Mouse (Mus musculus) thymus, adult 2 months (tissue): ENCODE results near the gene Slc22a16. TPM values are rescaled to one million over a fixed set of nuclear protein-coding genes. Genes with fewer than 3 reads are reported as not detected.
"Not testable (repeated sequence)": the region's sequence is repeated elsewhere in the genome, so short reads cannot be mapped to it uniquely, and the experiment has no call there.

Source experiments
- DNase-seq: peaks from one replicate; pipeline ENCODE4 v3.0.0; 2021
- H3K27ac ChIP-seq: fragments of 200-500 bp; 2 replicates; pipeline ENCODE4 v1.5.1; 2012; ENCODE audit warnings: low read length, control low read depth; ENCODE audit not compliant: control insufficient read depth, insufficient read depth
- H3K27me3 ChIP-seq: fragments of 200-500 bp; 2 replicates; pipeline ENCODE4 v1.6.1; 2012; ENCODE audit warnings: mild to moderate bottlenecking, low read length, moderate library complexity, mixed read lengths; ENCODE audit not compliant: control insufficient read depth, insufficient read depth
- H3K36me3 ChIP-seq: fragments of 200-500 bp; 2 replicates; pipeline ENCODE4 v1.6.1; 2012; ENCODE audit warnings: mild to moderate bottlenecking, low read length, moderate library complexity; ENCODE audit not compliant: control insufficient read depth, insufficient read depth
- H3K4me1 ChIP-seq: fragments of 200-500 bp; replicated peaks from 2 replicates; pipeline ENCODE4 v1.6.1; 2012; ENCODE audit warnings: low read length; ENCODE audit not compliant: control insufficient read depth, insufficient read depth
- H3K4me3 ChIP-seq: fragments of 200-500 bp; 2 replicates; pipeline ENCODE4 v1.5.1; 2012; ENCODE audit warnings: mild to moderate bottlenecking, low read length, control low read depth, moderate library complexity; ENCODE audit not compliant: control insufficient read depth, insufficient read depth
- CTCF ChIP-seq: fragments of 200-500 bp; IDR thresholded peaks from 2 replicates; pipeline ENCODE4 v1.5.1; 2012; ENCODE audit warnings: mild to moderate bottlenecking, control low read depth, low read length, moderate library complexity, borderline replicate concordance; ENCODE audit not compliant: control insufficient read depth, poor library complexity, insufficient read depth; ENCODE audit errors: extremely low read depth
- POLR2A ChIP-seq: fragments of 200-500 bp; IDR thresholded peaks from 2 replicates; pipeline ENCODE4 v1.6.1; 2012; ENCODE audit warnings: mild to moderate bottlenecking, low read length, control low read depth, moderate library complexity; ENCODE audit not compliant: control insufficient read depth, poor library complexity, insufficient read depth; ENCODE audit errors: extremely low read depth
- whole genome bisulfite sequencing: fragments of 180-500 bp; shearing (Covaris S2); methylation state at CpG from one replicate; pipeline ENCODE4 v1.1.7; 2018; 5-methylcytosine and 5-hydroxymethylcytosine counted together
- polyA plus RNA-seq: library from polyadenylated mRNA; depleted of rRNA; stranded (reverse); fragments of >200 nt; gene quantifications from 2 replicates; pipeline ENCODE4 v1.2.3, GENCODE M21; 2012

Gene Slc22a16
- polyA plus RNA-seq, 1 experiment = not detected

DNA sequence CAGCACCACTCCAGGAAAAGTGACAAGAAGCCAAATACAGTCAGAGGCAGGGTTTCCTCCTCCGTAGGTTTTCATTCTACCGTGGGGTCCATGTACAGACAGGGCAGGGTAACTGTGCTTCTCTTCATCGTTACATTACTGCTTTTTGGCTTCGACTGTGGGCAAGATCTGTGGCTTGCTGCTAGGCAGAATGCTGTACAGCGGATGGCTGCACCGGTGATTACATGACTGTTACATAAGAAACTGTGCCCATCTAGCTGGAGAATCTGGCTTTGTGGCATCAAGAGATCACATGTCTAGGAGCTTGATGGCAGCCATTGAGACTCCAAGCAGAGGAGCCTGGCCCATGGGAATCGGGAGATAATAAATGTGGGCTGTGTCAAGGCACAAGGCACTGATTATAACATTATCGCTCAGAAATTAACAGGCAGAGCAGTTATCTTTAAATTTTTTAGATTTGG is 43.8 kb upstream of the Slc22a16 start:
- H3K4me1 ChIP-seq = peaks cover 32% of the 10 kb centered on the region
- H3K27me3 ChIP-seq = no peaks in the 10 kb centered on the region
- DNase-seq = no peak
- TF ChIP-seq CTCF = no peak
- no peak for TF ChIP-seq POLR2A
- WGBS = 28% methylated on average over 8 of the region's 8 CpGs
- H3K27ac ChIP-seq = peak overlapping the region; percentile 29; the same call in 1 of the 2 replicates
- H3K4me3 ChIP-seq = no peak overlapping the region
- no peaks in the 10 kb centered on the region for H3K36me3 ChIP-seq

DNA sequence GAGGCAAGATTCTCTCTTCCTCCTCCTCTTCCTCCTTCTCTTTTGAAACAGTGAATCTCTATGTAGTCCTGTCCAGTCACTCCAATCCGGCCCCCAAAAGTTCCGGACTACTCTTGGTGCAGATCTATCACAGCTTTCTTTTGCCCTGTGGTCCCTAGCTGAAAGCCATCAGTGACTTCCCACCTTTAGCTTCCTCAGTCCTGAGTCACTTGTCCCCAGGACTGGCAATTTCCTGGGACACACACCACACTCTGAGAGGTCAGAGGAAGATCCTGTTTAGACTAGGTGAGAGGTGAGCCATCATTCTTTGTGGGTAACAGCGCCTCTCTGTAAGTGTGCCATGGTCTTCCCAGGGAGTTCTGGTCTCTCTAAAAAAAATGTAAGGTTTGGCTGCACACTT is 43.1 kb upstream of the Slc22a16 start:
- WGBS = 77% methylated on average over 3 of the region's 3 CpGs
- no peak for DNase-seq
- Histone ChIP-seq H3K27me3 (no peaks in the 10 kb centered on the region), H3K36me3 (no peaks in the 10 kb centered on the region), H3K4me3 (no peak overlapping the region), H3K4me1 (peaks cover 32% of the 10 kb centered on the region), H3K27ac (peak overlapping the region; percentile 48; the same call in 1 of the 2 replicates)
- TF ChIP-seq CTCF (no peak), POLR2A (no peak)

DNA sequence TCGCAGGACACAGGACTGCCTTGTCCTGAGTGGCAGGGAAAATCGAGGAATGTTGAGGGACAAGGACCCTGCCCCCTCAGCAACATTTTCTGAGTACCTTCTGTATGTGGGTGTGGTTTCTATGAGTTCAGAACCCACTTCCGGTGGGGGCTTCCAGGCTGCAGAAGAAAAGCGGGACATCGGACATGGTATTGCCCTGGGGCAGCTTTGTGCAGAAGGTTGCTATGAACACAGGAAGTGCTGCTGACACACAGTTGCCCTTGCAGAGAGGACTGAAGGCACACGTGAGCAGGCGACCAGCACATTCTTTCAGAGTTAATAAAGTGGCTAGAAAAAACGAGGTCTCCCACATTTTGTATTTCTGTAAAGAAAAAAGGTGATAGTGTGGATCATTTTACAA is 42.6 kb upstream of the Slc22a16 start:
- peak; percentile 59 for DNase-seq
- TF ChIP-seq CTCF (no peak), POLR2A (no peak)
- H3K27ac ChIP-seq = peak overlapping the region; percentile 70; the same call in 1 of the 2 replicates
- H3K27me3 ChIP-seq = no peaks in the 10 kb centered on the region
- H3K36me3 ChIP-seq = no peaks in the 10 kb centered on the region
- peak overlapping the region; percentile 20 for H3K4me3 ChIP-seq
- 4% methylated on average over 8 of the region's 8 CpGs for WGBS
- peaks cover 32% of the 10 kb centered on the region for H3K4me1 ChIP-seq

GRCm38 (mm10) chr10:40528668-40529067 is 41.5 kb upstream of the Slc22a16 start:
- Histone ChIP-seq H3K27ac (no peak overlapping the region), H3K27me3 (no peaks in the 10 kb centered on the region), H3K36me3 (no peaks in the 10 kb centered on the region), H3K4me3 (no peak overlapping the region), H3K4me1 (peaks cover 29% of the 10 kb centered on the region)
- DNase-seq = no peak
- WGBS = 88% methylated on average over 9 of the region's 10 CpGs
- TF ChIP-seq CTCF = no peak
- no peak for TF ChIP-seq POLR2A

DNA sequence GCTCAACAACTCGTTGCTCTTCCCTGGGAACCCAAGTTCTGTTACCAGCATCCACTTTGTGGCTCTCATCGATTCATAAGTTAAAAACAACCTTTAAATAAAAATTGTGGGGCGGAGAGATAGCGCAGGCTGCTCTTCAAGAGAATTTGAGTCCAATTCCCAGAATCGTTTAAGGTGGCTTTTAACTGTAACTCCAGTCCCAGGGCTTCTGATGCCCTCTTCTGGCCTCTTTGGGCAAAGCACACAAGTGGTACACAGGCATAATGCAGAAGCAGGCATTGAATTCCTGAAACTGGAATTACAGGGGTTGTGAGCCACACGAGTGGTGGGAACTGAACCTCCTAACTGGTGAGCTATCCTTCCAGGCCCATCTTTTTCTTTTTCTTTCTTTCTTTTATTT is 40.5 kb upstream of the Slc22a16 start:
- H3K27ac ChIP-seq = no peak overlapping the region
- H3K27me3 ChIP-seq = no peaks in the 10 kb centered on the region
- no peak overlapping the region for H3K4me3 ChIP-seq
- 8% methylated on average over 6 of the region's 6 CpGs for WGBS
- peaks cover 26% of the 10 kb centered on the region for H3K4me1 ChIP-seq
- DNase-seq = peak; percentile 74
- no peaks in the 10 kb centered on the region for H3K36me3 ChIP-seq
- TF ChIP-seq POLR2A = no peak
- no peak for TF ChIP-seq CTCF

GRCm38 (mm10) chr10:40530661-40531060 is 39.5 kb upstream of the Slc22a16 start:
- TF ChIP-seq CTCF (no peak), POLR2A (no peak)
- no peaks in the 10 kb centered on the region for H3K27me3 ChIP-seq
- no peak overlapping the region for H3K4me3 ChIP-seq
- H3K4me1 ChIP-seq = peaks cover 26% of the 10 kb centered on the region
- DNase-seq = no peak
- no peak overlapping the region for H3K27ac ChIP-seq
- WGBS = 79% methylated on average over 3 of the region's 3 CpGs
- no peaks in the 10 kb centered on the region for H3K36me3 ChIP-seq

GRCm38 (mm10) chr10:40532586-40532985 is 37.5 kb upstream of the Slc22a16 start:
- not testable (repeated sequence) for H3K36me3 ChIP-seq, H3K27me3 ChIP-seq, H3K27ac ChIP-seq, H3K4me3 ChIP-seq, DNase-seq
- H3K4me1 ChIP-seq = peaks cover 13% of the 10 kb centered on the region
- 98% methylated on average over 4 of the region's 4 CpGs for WGBS
